Mouse (Mus musculus) olfactory bulb, adult 2 months (tissue): ENCODE data around the gene Zfp672.

Experiments used
- CTCF ChIP-seq: fragments of 200-500 bp; IDR thresholded peaks from 2 replicates; pipeline ENCODE4 v1.5.1; 2012; ENCODE audit warnings: low read depth, mild to moderate bottlenecking, low read length, moderate library complexity; ENCODE audit not compliant: insufficient read depth
- POLR2A ChIP-seq: fragments of 200-500 bp; IDR thresholded peaks from 2 replicates; pipeline ENCODE4 v1.6.1; 2012; ENCODE audit warnings: mild to moderate bottlenecking, low read depth, low read length, moderate library complexity; ENCODE audit not compliant: insufficient read depth

- TF ChIP-seq POLR2A (no peak), CTCF (no peak)
These were observed 32.7 kb downstream of the Zfp672 start for GRCm38 (mm10) chr11:58297396-58297795.
